Mouse (Mus musculus): ENCODE data around the gene Sp6. TPM values are rescaled to one million over a fixed set of nuclear protein-coding genes. Genes with fewer than 3 reads are reported as not detected.

Sp6 gene
- total and polyA plus RNA-seq, 3 experiments = 10.1 to 65.5 (median 18.4) TPM

DNA sequence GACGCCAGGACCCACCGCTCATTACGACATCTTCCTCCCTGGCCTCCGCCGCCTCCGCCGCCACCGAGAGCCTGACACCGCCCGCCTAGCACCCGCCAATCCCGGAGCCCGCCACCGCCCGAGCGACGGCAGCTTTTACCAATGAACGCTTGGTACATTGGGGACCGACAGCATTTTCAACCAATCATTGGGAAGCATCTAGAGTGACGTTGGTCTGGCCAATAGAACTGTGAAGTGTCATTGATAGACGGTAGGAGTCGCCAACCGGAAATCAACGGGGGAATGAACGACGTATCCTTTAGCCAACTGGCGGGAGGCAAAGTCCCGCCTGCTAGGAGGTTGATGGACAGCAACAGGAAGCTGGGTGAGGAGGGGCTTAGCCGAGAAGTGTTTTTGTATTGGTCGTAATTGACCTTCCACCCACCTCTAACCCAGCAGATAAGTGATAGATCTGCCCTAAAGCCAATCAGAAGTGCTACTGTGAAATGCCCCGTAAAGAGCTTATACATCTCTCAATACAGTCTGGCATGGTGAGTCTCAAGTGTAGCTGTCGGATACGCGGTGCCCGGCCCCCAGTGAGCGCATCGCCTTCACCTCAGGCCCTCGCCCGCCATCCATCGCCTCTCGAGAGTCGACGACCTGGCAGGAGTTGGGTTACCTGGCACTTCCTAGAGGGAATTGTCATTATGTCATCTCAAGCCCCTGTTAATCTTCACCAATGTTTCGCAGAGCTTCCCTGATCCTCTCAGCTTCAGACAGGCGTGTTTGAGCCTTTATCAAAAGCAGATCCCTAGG is 35.4 kb upstream of the Sp6 start (continued):
- no peak; the same call in 1 of the 2 replicates for TF ChIP-seq JUND (conservative IDR thresholded peaks at IDR 0.05; ENCODE audit: low read depth, low read length)
- TF ChIP-seq UBTF (IDR thresholded peaks at IDR 0.05; ENCODE audit: low read depth, low read length) = no peak
- no peak for TF ChIP-seq MAZ (IDR thresholded peaks at IDR 0.05; ENCODE audit: low read depth, low read length)
- peak; percentile 93 for TF ChIP-seq NELFE (IDR thresholded peaks at IDR 0.05; ENCODE audit: low read depth, low read length)
- peak; percentile 99 for TF ChIP-seq CHD2 (IDR thresholded peaks at IDR 0.05; ENCODE audit: low read length)
- no peak; the same call in 1 of the 2 replicates for TF ChIP-seq GABPA (IDR thresholded peaks at IDR 0.05; ENCODE audit: insufficient replicate concordance, low read depth, low read length)

DNA sequence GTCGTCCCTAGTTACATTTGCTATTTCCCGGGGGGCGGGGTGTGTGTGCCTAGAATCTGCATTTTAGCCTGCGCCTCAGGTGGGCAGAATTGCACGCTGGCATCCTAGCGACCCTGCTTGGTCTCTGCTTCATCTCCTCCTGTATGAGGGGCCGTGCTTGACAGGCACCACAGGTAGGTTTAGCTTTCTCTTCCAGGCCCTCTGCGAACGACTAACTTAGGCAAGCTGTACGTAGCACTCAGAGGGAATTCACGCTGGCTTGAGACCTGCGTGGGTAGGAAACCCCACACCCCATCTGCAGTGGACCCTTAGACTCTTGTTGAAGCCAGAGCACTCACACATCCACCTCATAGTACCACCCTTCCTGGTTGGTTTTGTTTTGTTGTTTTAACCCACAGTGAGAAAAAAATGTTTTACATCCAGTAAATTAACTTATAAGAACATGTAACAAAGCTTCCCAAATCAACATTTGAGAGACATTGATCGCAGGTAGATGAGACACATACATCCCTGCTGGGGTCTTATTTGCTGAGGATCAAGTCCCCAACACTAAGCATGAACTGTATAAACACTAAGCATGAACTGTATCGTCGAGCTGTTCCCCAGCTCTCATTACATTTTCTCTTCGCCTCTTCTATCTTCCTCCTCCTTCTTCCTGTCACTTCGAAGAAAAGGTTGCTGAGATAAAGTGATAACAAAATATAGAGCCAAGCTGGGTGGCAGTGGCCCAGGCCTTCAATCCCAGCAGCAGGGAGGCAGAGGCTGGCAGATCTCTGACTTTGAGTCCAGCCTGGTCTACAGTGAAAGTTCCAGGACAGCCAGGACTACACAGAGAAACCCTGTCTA is 34.6 kb upstream of the Sp6 start:
- H3K79me2 ChIP-seq (replicated peaks; ENCODE audit: control insufficient read depth, extremely low read depth, insufficient read depth, poor library complexity, severe bottlenecking) = peaks cover 34% of the 10 kb centered on the region
- H3K4me2 ChIP-seq (ENCODE audit: insufficient read depth, low read depth, poor library complexity, severe bottlenecking) = peak overlapping the region; percentile 52
- peaks cover 27 to 64% of the 10 kb centered on the region in 2 experiments for H3K4me1 ChIP-seq (ENCODE audit: control insufficient read depth in 1 of 2, insufficient read depth in 2 of 2)
- no peaks in the 10 kb centered on the region for H3K27me3 ChIP-seq (replicated peaks)
- in situ Hi-C loops (cut with MboI; ENCODE audit: low pct_ligation_motif_present, low pct_unique_long_range_greater_than_20kb, low sequenced_read_pairs) = no loop called here
- H3K36me3 ChIP-seq (replicated peaks in 1 of 2; ENCODE audit: control insufficient read depth in 1 of 2, insufficient read depth in 1 of 2, low read length in 1 of 2) = peaks cover 0 to 15% of the 10 kb centered on the region in 2 experiments
- H3K9ac ChIP-seq (ENCODE audit: insufficient read depth, low read depth) = peak overlapping the region; percentile 96
- no peaks in the 10 kb centered on the region for H3K9me3 ChIP-seq (replicated peaks; ENCODE audit: low read length)
- TF ChIP-seq ETS1 (conservative IDR thresholded peaks at IDR 0.05; ENCODE audit: low read depth, low read length) (0 out of 2 replicates have a peak, but pooled peaks have one; percentile 0), POLR2AphosphoS2 (IDR thresholded peaks at IDR 0.05; ENCODE audit: low read depth, low read length) (0 out of 2 replicates have a peak, but pooled peaks have one; percentile 0), MAFK (IDR thresholded peaks at IDR 0.05; ENCODE audit: insufficient replicate concordance, low read length) (0 out of 2 replicates have a peak, but pooled peaks have one; percentile 3), KAT2A (IDR thresholded peaks at IDR 0.05; ENCODE audit: insufficient replicate concordance, low read length) (no peak), POLR2A (IDR thresholded peaks at IDR 0.05; ENCODE audit: low read depth, low read length) (no peak)
- peak overlapping the region; percentile 65; the same call in 1 of the 2 replicates for H3K27ac ChIP-seq (ENCODE audit: insufficient read depth, low read depth)
- peak overlapping the region; percentile 78 to 91 (median 89) for H3K4me3 ChIP-seq (replicated peaks in 1 of 3; ENCODE audit: low read depth in 2 of 3, low read length in 2 of 3, poor library complexity in 1 of 3)
- no peak for DNase-seq (ENCODE audit: extremely low read depth)
- dilution Hi-C loops (cut with MboI; ENCODE audit: extremely low pct_ligation_motif_present, extremely low pct_unique_long_range_greater_than_20kb, low sequenced_read_pairs) = no loop called here

DNA sequence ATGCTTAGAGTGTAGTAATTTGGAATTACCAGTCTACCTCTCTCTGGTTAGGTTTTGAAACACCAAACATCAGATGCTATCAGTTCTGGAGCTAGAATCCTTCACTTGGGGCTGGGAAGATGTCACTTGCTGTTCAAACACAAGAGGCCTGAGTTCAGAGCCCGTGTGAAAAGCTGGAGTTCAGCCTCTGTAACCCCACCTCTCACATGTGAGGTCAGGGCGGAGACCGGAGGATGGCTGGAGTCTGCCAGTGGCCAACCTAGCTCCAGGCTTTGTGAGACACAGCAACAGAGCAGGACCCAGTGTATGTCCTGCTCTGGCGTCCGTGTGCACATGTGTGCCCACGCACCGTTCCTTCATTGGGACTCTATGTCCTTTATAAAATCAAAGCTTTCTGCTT is 33.9 kb upstream of the Sp6 start:
- TF ChIP-seq USF1 (IDR thresholded peaks at IDR 0.05; ENCODE audit: low read depth, low read length) (no peak), MAZ (IDR thresholded peaks at IDR 0.05; ENCODE audit: low read depth, low read length) (no peak)
- peaks cover 27% of the 10 kb centered on the region for H3K79me2 ChIP-seq (replicated peaks; ENCODE audit: control insufficient read depth, extremely low read depth, insufficient read depth, poor library complexity, severe bottlenecking)
- in situ Hi-C loops (cut with MboI; ENCODE audit: low pct_ligation_motif_present, low pct_unique_long_range_greater_than_20kb, low sequenced_read_pairs) (no loop called here), dilution Hi-C loops (cut with MboI; ENCODE audit: extremely low pct_ligation_motif_present, extremely low pct_unique_long_range_greater_than_20kb, low sequenced_read_pairs) (no loop called here)
- no peak overlapping the region for H3K4me2 ChIP-seq (ENCODE audit: insufficient read depth, low read depth, poor library complexity, severe bottlenecking)
- no peak overlapping the region for H3K9ac ChIP-seq (ENCODE audit: insufficient read depth, low read depth)
- H3K9me3 ChIP-seq (replicated peaks; ENCODE audit: low read length) = no peaks in the 10 kb centered on the region
- no peak for DNase-seq (ENCODE audit: extremely low read depth)
- peaks cover 27 to 64% of the 10 kb centered on the region in 2 experiments for H3K4me1 ChIP-seq (ENCODE audit: control insufficient read depth in 1 of 2, insufficient read depth in 2 of 2)
- no peaks in the 10 kb centered on the region for H3K27me3 ChIP-seq (replicated peaks)
- H3K4me3 ChIP-seq (replicated peaks in 1 of 3; ENCODE audit: low read depth in 2 of 3, low read length in 2 of 3, poor library complexity in 1 of 3) = no peak overlapping the region
- H3K27ac ChIP-seq (ENCODE audit: insufficient read depth, low read depth) = no peak overlapping the region
- peaks cover 0 to 8% of the 10 kb centered on the region in 2 experiments for H3K36me3 ChIP-seq (replicated peaks in 1 of 2; ENCODE audit: control insufficient read depth in 1 of 2, insufficient read depth in 1 of 2, low read length in 1 of 2)
